Mouse (Mus musculus): ENCODE measurements around the gene Cdh13.

DNA sequence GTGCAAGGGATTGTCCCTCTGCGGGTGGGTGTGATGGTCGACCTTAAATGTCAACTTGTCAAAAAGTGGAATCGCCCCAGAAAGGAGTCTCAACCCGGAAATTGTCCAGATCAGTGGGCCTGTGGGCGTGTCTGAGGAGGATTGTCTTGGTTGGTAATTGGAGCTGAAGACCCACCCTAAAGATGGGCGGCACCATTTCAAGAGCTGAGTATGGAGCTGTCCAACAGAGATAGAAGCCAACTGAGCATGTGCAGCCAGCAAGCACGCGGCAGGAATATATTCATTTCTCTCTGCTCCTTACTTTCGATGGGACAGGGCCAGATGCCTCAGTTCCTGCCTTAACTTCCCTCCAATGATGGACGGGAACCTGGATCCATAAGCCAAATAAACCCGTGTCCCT lies 466.3 kb downstream of the Cdh13 start:
- TF ChIP-seq POLR2A (IDR thresholded peaks at IDR 0.05; ENCODE audit: borderline replicate concordance, extremely low read depth, low read depth, low read length) (no peak), CTCF (IDR thresholded peaks at IDR 0.05; ENCODE audit: insufficient read depth, low read length) (no peak)
